Mouse (Mus musculus) ZHBTc4 (cell line): Measurements from ENCODE around the gene Syne1.
A peak's percentile ranks its signal among the peaks of the same experiment; 100 is the strongest.

ENCODE experiments used
- DNase-seq: peaks from one replicate; pipeline ENCODE4 v3.0.0-alpha.2; 2011; ENCODE audit warnings: low read depth, low spot score

The Syne1 gene

GRCm38 (mm10) chr10:5551382-5551781, at the start of gene Syne1:
Syne1 (minus strand) TSS chr10:5551482.
- DNase-seq: no peak

- peak; percentile 74 for DNase-seq
Measured at GRCm38 (mm10) chr10:5600123-5600522, 48.8 kb upstream of the Syne1 start.

GRCm38 (mm10) chr10:5596559-5596958, 45.3 kb upstream of the Syne1 start:
- no peak for DNase-seq

- DNase-seq: no peak
Measured at GRCm38 (mm10) chr10:5594457-5594856, 43.2 kb upstream of the Syne1 start.

- DNase-seq: no peak
Measured at GRCm38 (mm10) chr10:5593464-5593863, 42.2 kb upstream of the Syne1 start, which contains the start of gene Myct1. Myct1 (plus strand) TSS chr10:5593775.

- no peak for DNase-seq
Measured at GRCm38 (mm10) chr10:5591996-5592395, 40.7 kb upstream of the Syne1 start.

GRCm38 (mm10) chr10:5591061-5591460, 39.8 kb upstream of the Syne1 start:
- no peak for DNase-seq

- peak; percentile 51 for DNase-seq
Measured at GRCm38 (mm10) chr10:5573328-5573727, 22.0 kb upstream of the Syne1 start.

GRCm38 (mm10) chr10:5571332-5571731, 20.1 kb upstream of the Syne1 start:
- DNase-seq: no peak

- DNase-seq: no peak
Measured at GRCm38 (mm10) chr10:5570059-5570458, 18.8 kb upstream of the Syne1 start.

- no peak for DNase-seq
Measured at GRCm38 (mm10) chr10:5568991-5569390, 17.7 kb upstream of the Syne1 start.

- DNase-seq: no peak
Measured at GRCm38 (mm10) chr10:5561706-5562105, 10.4 kb upstream of the Syne1 start.

GRCm38 (mm10) chr10:5560526-5560925, 9.2 kb upstream of the Syne1 start:
- peak; percentile 66 for DNase-seq

- DNase-seq: no peak
Measured at GRCm38 (mm10) chr10:5558808-5559207, 7.5 kb upstream of the Syne1 start.

GRCm38 (mm10) chr10:5554941-5555340, 3.7 kb upstream of the Syne1 start:
- DNase-seq: peak; percentile 49

GRCm38 (mm10) chr10:5550168-5551021, 887 bp downstream of the Syne1 start:
- DNase-seq: peak; percentile 97

GRCm38 (mm10) chr10:5549871-5550167, 1.5 kb downstream of the Syne1 start:
- DNase-seq: peak; percentile 35

- no peak for DNase-seq
Measured at GRCm38 (mm10) chr10:5548651-5549050, 2.6 kb downstream of the Syne1 start.

GRCm38 (mm10) chr10:5547769-5548168, 3.5 kb downstream of the Syne1 start:
- DNase-seq: no peak

- DNase-seq: no peak
Measured at GRCm38 (mm10) chr10:5546428-5546827, 4.9 kb downstream of the Syne1 start.

- DNase-seq: no peak
Measured at GRCm38 (mm10) chr10:5528284-5528683, 23.0 kb downstream of the Syne1 start.

- DNase-seq: no peak
Measured at GRCm38 (mm10) chr10:5527634-5528033, 23.6 kb downstream of the Syne1 start.

GRCm38 (mm10) chr10:5522904-5523303, 28.4 kb downstream of the Syne1 start:
- DNase-seq: no peak

GRCm38 (mm10) chr10:5522276-5522675, 29.0 kb downstream of the Syne1 start:
- DNase-seq: no peak
